Comparison of ENCODE assay signal across 13 mouse cellular contexts in genomic region chr4:127170866-127171265, GRCm38 (mm10). TPM values are rescaled to one million over a fixed set of nuclear protein-coding genes. Genes with fewer than 3 reads are reported as not detected.
DNase-seq lines count a peak whose midpoint lies in the region; ATAC-seq and TF ChIP-seq lines count a peak whose summit lies in the region.
"Had no signal": no experiment of that assay in that cellular context is flagged by ENCODE, and none has a peak within 500 bp of the region (broad histone marks: within the 10 kb centered on the region; RNA-seq: fewer than 3 reads in every experiment).

No protein-coding gene starts in this region.

- H3K27ac ChIP-seq in hindbrain, postnatal 0 days = peak overlapping the region; percentile 36; the same call in 1 of the 2 replicates
- H3K27ac ChIP-seq in lung, postnatal 0 days (ENCODE audit: low read length) = no peak overlapping the region
- H3K27ac ChIP-seq in embryonic facial prominence, embryonic 10.5 days (replicated peaks) = no peak overlapping the region
- H3K27ac ChIP-seq: stomach, postnatal 0 days had no signal

- peak overlapping the region; percentile 2; the same call in 1 of the 2 replicates for H3K4me3 ChIP-seq in hindbrain, postnatal 0 days (ENCODE audit: low read length)
- no peak overlapping the region for H3K4me3 ChIP-seq in lung, postnatal 0 days (ENCODE audit: low read depth, low read length)
- no peak overlapping the region for H3K4me3 ChIP-seq in embryonic facial prominence, embryonic 10.5 days

- no peak for TF ChIP-seq CTCF in hindbrain, postnatal 0 days (IDR thresholded peaks at IDR 0.05; ENCODE audit: low read depth)
- no peak for TF ChIP-seq CTCF in lung, postnatal 0 days (IDR thresholded peaks at IDR 0.05)

- 9% methylated on average over 5 of the region's 5 CpGs for WGBS in hindbrain, postnatal 0 days
- WGBS in lung, postnatal 0 days = 47% methylated on average over 5 of the region's 5 CpGs
- 43% methylated on average over 5 of the region's 5 CpGs for WGBS in embryonic facial prominence, embryonic 10.5 days

- H3K36me3 ChIP-seq in hindbrain, postnatal 0 days (ENCODE audit: insufficient read depth, low read length) = no peaks in the 10 kb centered on the region
- no peaks in the 10 kb centered on the region for H3K36me3 ChIP-seq in lung, postnatal 0 days (ENCODE audit: insufficient read depth, low read length)
- no peaks in the 10 kb centered on the region for H3K36me3 ChIP-seq in embryonic facial prominence, embryonic 10.5 days (replicated peaks)

- TF ChIP-seq EP300 in lung, postnatal 0 days (IDR thresholded peaks at IDR 0.05) = no peak

- no peaks in the 10 kb centered on the region for H3K9me3 ChIP-seq in hindbrain, postnatal 0 days (ENCODE audit: low read length)
- no peaks in the 10 kb centered on the region for H3K9me3 ChIP-seq in lung, postnatal 0 days (ENCODE audit: low read length)
- no peaks in the 10 kb centered on the region for H3K9me3 ChIP-seq in embryonic facial prominence, embryonic 10.5 days

- DNase-seq in layer of hippocampus, adult 11-12 months (ENCODE audit: low spot score) = peak; percentile 48
- DNase-seq in layer of hippocampus, postnatal 10 days (ENCODE audit: low spot score in 2 of 2) = no peak
- peak; percentile 87 for DNase-seq in cerebellum, adult 9-10 months
- DNase-seq in hindbrain, postnatal 0 days (ENCODE audit: low spot score) = peak; percentile 63
- DNase-seq in right cerebral cortex, adult 2 months (ENCODE audit: low spot score in 2 of 2) = peak; percentile 81 to 87
- no peak for DNase-seq in ovary, adult 18-20 months (ENCODE audit: low spot score)
- no peak for DNase-seq in lung, postnatal 0 days (ENCODE audit: low spot score)
- no peak for DNase-seq in embryonic facial prominence, embryonic 10.5 days (ENCODE audit: low spot score)
- DNase-seq: gastrocnemius, postnatal 14 days; kidney, adult 8-10 months; lung, adult 18-20 months had no signal

- peaks cover 17% of the 10 kb centered on the region; the same call in 1 of the 2 replicates for H3K4me1 ChIP-seq in hindbrain, postnatal 0 days (ENCODE audit: insufficient read depth, low read length)
- H3K4me1 ChIP-seq in lung, postnatal 0 days (ENCODE audit: insufficient read depth, low read depth, low read length) = 0 out of 2 replicates have a peak, but pooled peaks cover 3% of the 10 kb centered on the region
- peaks cover 22% of the 10 kb centered on the region for H3K4me1 ChIP-seq in embryonic facial prominence, embryonic 10.5 days

- peak overlapping the region; percentile 92 for H3K4me2 ChIP-seq in hindbrain, postnatal 0 days (ENCODE audit: low read depth, low read length)
- H3K4me2 ChIP-seq in lung, postnatal 0 days (replicated peaks; ENCODE audit: low read depth, low read length) = no peak overlapping the region

- no peak overlapping the region for H3K9ac ChIP-seq in hindbrain, postnatal 0 days (replicated peaks; ENCODE audit: low read length)
- H3K9ac ChIP-seq in lung, postnatal 0 days (replicated peaks; ENCODE audit: low read depth) = no peak overlapping the region

- ATAC-seq in hindbrain, postnatal 0 days = no peak
- ATAC-seq in lung, postnatal 0 days = no peak

- no peaks in the 10 kb centered on the region for H3K27me3 ChIP-seq in hindbrain, postnatal 0 days (ENCODE audit: insufficient read depth, low read length)
- peaks cover 17% of the 10 kb centered on the region for H3K27me3 ChIP-seq in lung, postnatal 0 days (replicated peaks; ENCODE audit: insufficient read depth, low read length)
- H3K27me3 ChIP-seq in embryonic facial prominence, embryonic 10.5 days (replicated peaks; ENCODE audit: low read depth, poor library complexity, severe bottlenecking) = peaks cover 70% of the 10 kb centered on the region

RNA-seq across cellular contexts. Expression of gene Dlgap3, which starts 1.9 kb away (rescaled TPM):
- total RNA-seq in layer of hippocampus, postnatal 10 days (2021) = 100 to 1,000 TPM; 218 to 228 TPM
- 153 and 163 TPM in 2 replicates for total RNA-seq in hindbrain, postnatal 0 days (2014; rRNA removed)
- 30.0 and 34.2 TPM in 2 replicates for polyA plus RNA-seq in hindbrain, postnatal 0 days (2015; fragmentation: Nextera tagmentation; extraction: Ambion mirVana)
- polyA plus RNA-seq in lung, postnatal 0 days (2015; fragmentation: Nextera tagmentation; extraction: Ambion mirVana) = 0.10 and 0.18 TPM in 2 replicates
- polyA plus RNA-seq in embryonic facial prominence, embryonic 10.5 days (2016; fragmentation: Nextera tagmentation; extraction: Ambion mirVana) = 0.83 and 0.98 TPM in 2 replicates
- total RNA-seq: megakaryocyte-erythroid progenitor cell, adult 5-6 weeks had no signal

RNA-seq across cellular contexts. Expression of gene Tmem35b, which starts 47.4 kb away (rescaled TPM):
- 1 to 10 TPM; 3.0 to 3.7 TPM for total RNA-seq in layer of hippocampus, postnatal 10 days (2021)
- total RNA-seq in hindbrain, postnatal 0 days (2014; rRNA removed) = 6.7 and 8.7 TPM in 2 replicates
- 13.8 and 15.4 TPM in 2 replicates for polyA plus RNA-seq in hindbrain, postnatal 0 days (2015; fragmentation: Nextera tagmentation; extraction: Ambion mirVana)
- 19.7 and 27.7 TPM in 2 replicates for polyA plus RNA-seq in lung, postnatal 0 days (2015; fragmentation: Nextera tagmentation; extraction: Ambion mirVana)
- 11.9 and 12.1 TPM in 2 replicates for polyA plus RNA-seq in embryonic facial prominence, embryonic 10.5 days (2016; fragmentation: Nextera tagmentation; extraction: Ambion mirVana)

Comparison
In these comparisons a context has a peak if more than half of its experiments do, and no peak if none do; other contexts are left out.
1. DNase-seq: peak in layer of hippocampus, adult 11-12 months (single experiment), cerebellum, adult 9-10 months (single experiment), hindbrain, postnatal 0 days (single experiment) and right cerebral cortex, adult 2 months (2 of 2); none in layer of hippocampus, postnatal 10 days (0 of 2), ovary, adult 18-20 months (single experiment), lung, postnatal 0 days (single experiment) and embryonic facial prominence, embryonic 10.5 days (single experiment).
2. RNA of gene Dlgap3, which starts 1.9 kb away (polyA plus RNA-seq): 30.0 to 34.2 TPM in hindbrain, postnatal 0 days; 0.83 to 0.98 TPM in embryonic facial prominence, embryonic 10.5 days and 0.10 to 0.18 TPM in lung, postnatal 0 days; every median in the first group is over 10 times any median in the second.